Mouse (Mus musculus) lung, embryonic 14.5 days (tissue): ENCODE measurements at regions not wholly inside any gene's neighbourhood (a gene's known extent, or its start where the extent isn't known, plus 50 kb on each side); places are given as distances from the start of the nearest gene placed in this dataset.

Experiments
- ATAC-seq: fragments of 200-750 bp; cut with Nextera tagmentation; 2 replicates; pipeline ENCODE4 v1.8.0; 2017; ENCODE audit warnings: mild to moderate bottlenecking, moderate TSS enrichment, moderate library complexity; ENCODE audit not compliant: insufficient read depth
- DNase-seq: peaks from one replicate; pipeline ENCODE4 v3.0.0-alpha.2; 2015
- H3K27ac ChIP-seq: fragments of 300-500 bp; sonication (generic); 2 replicates; pipeline ENCODE4 v1.5.1; 2014; ENCODE audit warnings: low read depth, mild to moderate bottlenecking, moderate library complexity
- H3K27me3 ChIP-seq: fragments of 300-500 bp; sonication (generic); 2 replicates; pipeline ENCODE4 v1.6.1; 2014; ENCODE audit warnings: low read length, control low read depth; ENCODE audit not compliant: insufficient read depth
- H3K36me3 ChIP-seq: fragments of 300-500 bp; sonication (generic); 2 replicates; pipeline ENCODE4 v1.6.1; 2014; ENCODE audit warnings: control low read depth; ENCODE audit not compliant: insufficient read depth
- H3K4me1 ChIP-seq: fragments of 300-500 bp; sonication (generic); 2 replicates; pipeline ENCODE4 v1.6.1; 2014; ENCODE audit warnings: antibody characterized with exemption, control low read depth; ENCODE audit not compliant: insufficient read depth
- H3K4me2 ChIP-seq: fragments of 300-500 bp; sonication (generic); 2 replicates; pipeline ENCODE4 v1.6.1; 2014; ENCODE audit warnings: mild to moderate bottlenecking
- H3K4me3 ChIP-seq: fragments of 300-500 bp; sonication (generic); 2 replicates; pipeline ENCODE4 v1.5.1; 2014; ENCODE audit warnings: low read depth, low read length
- H3K9ac ChIP-seq: fragments of 300-500 bp; sonication (generic); 2 replicates; pipeline ENCODE4 v1.6.1; 2014
- H3K9me3 ChIP-seq: fragments of 300-500 bp; sonication (generic); 2 replicates; pipeline ENCODE4 v1.6.1; 2016; ENCODE audit warnings: low read depth, low read length, control low read depth
- CTCF ChIP-seq: IDR thresholded peaks from 2 replicates; pipeline ENCODE4 v1.5.1; 2016; ENCODE audit warnings: antibody characterized with exemption, low read depth
- WGBS: fragments of 180-500 bp; shearing (Covaris S2); extraction: QIAGEN DNeasy Blood & Tissue Kit; methylation state at CpG from one replicate; pipeline ENCODE4 v1.1.7; 2014; 5-methylcytosine and 5-hydroxymethylcytosine counted together

DNA sequence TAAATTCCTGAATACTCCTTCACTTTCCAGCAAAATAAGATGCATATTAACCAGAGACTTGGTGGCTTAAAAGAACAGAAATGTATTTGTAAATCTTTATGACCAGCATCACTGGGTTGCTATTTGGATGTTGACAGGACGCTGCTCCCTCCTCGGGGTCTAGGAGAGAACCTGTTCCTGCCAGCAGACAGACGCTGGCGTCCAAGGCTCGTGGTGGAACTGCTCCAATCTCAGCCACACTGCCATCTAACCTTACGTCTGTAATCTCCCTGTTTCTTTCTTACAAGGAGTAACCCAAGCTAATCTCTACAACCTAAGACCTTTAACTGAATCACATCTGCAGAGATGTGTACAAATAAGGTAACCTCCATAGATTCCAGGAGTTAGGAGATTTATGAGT, 70.1 kb upstream of the Acbd6 start:
- no peaks in the 10 kb centered on the region for H3K27me3 ChIP-seq
- H3K27ac ChIP-seq, result no peak overlapping the region
- no peak for TF ChIP-seq CTCF
- DNase-seq, result no peak
- H3K9me3 ChIP-seq, result no peaks in the 10 kb centered on the region
- H3K4me3 ChIP-seq, result no peak overlapping the region
- no peaks in the 10 kb centered on the region for H3K36me3 ChIP-seq
- H3K9ac ChIP-seq, result no peak overlapping the region
- WGBS, result 82% methylated on average over 6 of the region's 6 CpGs
- no peaks in the 10 kb centered on the region for H3K4me1 ChIP-seq
- ATAC-seq, result no peak
- no peak overlapping the region for H3K4me2 ChIP-seq

GRCm38 (mm10) chr1:155488966-155489661, 68.8 kb upstream of the Acbd6 start:
- no peaks in the 10 kb centered on the region; the same call in 1 of the 2 replicates for H3K4me1 ChIP-seq
- 42% methylated on average over 11 of the region's 11 CpGs for WGBS
- no peaks in the 10 kb centered on the region for H3K36me3 ChIP-seq
- peak; percentile 24 for DNase-seq
- no peak overlapping the region for H3K4me3 ChIP-seq
- peak overlapping the region; percentile 27; the same call in 1 of the 2 replicates for H3K4me2 ChIP-seq
- H3K27ac ChIP-seq, result no peak overlapping the region
- no peaks in the 10 kb centered on the region for H3K27me3 ChIP-seq
- TF ChIP-seq CTCF, result no peak
- ATAC-seq, result no peak
- no peak overlapping the region for H3K9ac ChIP-seq
- H3K9me3 ChIP-seq, result no peaks in the 10 kb centered on the region

GRCm38 (mm10) chr1:155490131-155490530, 67.8 kb upstream of the Acbd6 start:
- no peak overlapping the region for H3K9ac ChIP-seq
- no peaks in the 10 kb centered on the region for H3K36me3 ChIP-seq
- H3K27me3 ChIP-seq, result no peaks in the 10 kb centered on the region
- H3K4me3 ChIP-seq, result no peak overlapping the region
- H3K4me2 ChIP-seq, result no peak overlapping the region
- ATAC-seq (no peak), DNase-seq (peak; percentile 12)
- no peak for TF ChIP-seq CTCF
- no peak overlapping the region for H3K27ac ChIP-seq
- no peaks in the 10 kb centered on the region; the same call in 1 of the 2 replicates for H3K4me1 ChIP-seq
- no peaks in the 10 kb centered on the region for H3K9me3 ChIP-seq
- WGBS, result 67% methylated on average over 7 of the region's 7 CpGs

DNA sequence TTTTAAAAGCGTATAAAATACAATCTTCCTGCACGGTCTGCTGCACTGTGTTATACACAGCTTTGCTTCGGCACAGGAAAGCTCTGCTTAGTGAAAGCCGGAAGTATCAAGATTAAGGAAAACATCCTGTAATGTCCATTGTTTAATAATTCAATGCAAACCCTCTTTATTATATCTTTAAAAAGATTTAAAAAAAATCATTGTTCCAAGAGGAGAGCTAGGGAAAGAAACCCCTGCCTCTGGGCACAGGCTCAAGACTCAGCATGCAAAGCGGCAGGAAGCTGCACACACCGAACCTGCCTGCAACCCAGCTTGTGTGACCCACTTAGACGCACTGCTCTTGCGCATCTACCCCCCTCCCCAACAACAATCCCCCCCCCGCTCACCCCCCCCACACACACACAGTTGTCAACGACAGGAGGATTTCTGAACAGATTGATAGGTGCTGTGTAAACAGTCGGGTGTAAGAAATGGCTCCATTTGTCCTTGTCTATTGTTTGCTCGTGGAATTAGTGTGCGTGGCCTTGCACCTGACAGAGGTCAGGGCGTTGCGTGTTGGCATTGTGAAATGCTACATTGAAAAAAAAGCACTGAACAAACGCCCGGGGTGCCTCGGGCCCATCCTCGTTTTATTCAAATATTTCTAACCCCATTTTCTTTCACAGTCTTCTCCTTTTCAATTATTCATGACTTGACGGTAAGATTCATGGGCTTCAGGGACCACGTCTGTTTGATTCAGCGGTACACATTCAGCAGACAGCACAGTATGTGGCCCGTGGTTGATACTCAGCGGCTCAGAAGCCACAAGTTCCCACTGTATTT, 66.5 kb upstream of the Acbd6 start:
- Histone ChIP-seq H3K9me3 (no peaks in the 10 kb centered on the region), H3K9ac (no peak overlapping the region), H3K4me3 (no peak overlapping the region), H3K36me3 (no peaks in the 10 kb centered on the region), H3K4me2 (peak overlapping the region; percentile 39), H3K27ac (peak overlapping the region; percentile 43; the same call in 1 of the 2 replicates), H3K4me1 (no peaks in the 10 kb centered on the region; the same call in 1 of the 2 replicates), H3K27me3 (no peaks in the 10 kb centered on the region)
- TF ChIP-seq CTCF, result no peak
- DNase-seq (peak; percentile 50), ATAC-seq (peak; percentile 76)
- WGBS, result 22% methylated on average over 24 of the region's 24 CpGs

GRCm38 (mm10) chr1:155493333-155493732, 64.6 kb upstream of the Acbd6 start:
- WGBS, result 81% methylated on average over 6 of the region's 6 CpGs
- Histone ChIP-seq H3K27ac (no peak overlapping the region), H3K9ac (no peak overlapping the region), H3K4me1 (no peaks in the 10 kb centered on the region; the same call in 1 of the 2 replicates), H3K4me2 (no peak overlapping the region), H3K4me3 (no peak overlapping the region), H3K27me3 (no peaks in the 10 kb centered on the region), H3K36me3 (no peaks in the 10 kb centered on the region), H3K9me3 (no peaks in the 10 kb centered on the region)
- ATAC-seq, result no peak
- no peak for DNase-seq
- no peak for TF ChIP-seq CTCF

DNA sequence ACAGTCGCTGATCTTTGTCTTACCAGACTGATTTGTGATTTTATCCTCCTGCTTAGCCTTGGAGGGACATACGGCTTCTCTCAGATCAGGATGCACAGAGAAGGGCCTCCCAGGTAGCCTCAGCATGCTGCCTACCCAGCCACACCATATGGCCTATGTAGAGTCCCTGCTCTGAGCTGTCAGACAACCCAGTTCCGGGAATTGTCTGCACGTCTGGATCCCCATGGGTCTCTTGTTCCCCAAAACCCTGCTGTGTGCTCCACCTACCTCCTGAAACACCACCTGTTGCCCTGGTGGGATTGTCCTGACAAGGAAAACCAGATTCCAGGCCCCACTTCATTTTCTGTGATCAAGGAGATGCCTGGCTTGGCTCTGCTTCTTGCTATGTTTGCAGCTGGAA, 64.1 kb upstream of the Acbd6 start:
- no peaks in the 10 kb centered on the region for H3K27me3 ChIP-seq
- H3K9ac ChIP-seq, result no peak overlapping the region
- ATAC-seq (no peak), DNase-seq (no peak)
- no peak overlapping the region for H3K4me3 ChIP-seq
- TF ChIP-seq CTCF, result no peak
- 61% methylated on average over 4 of the region's 4 CpGs for WGBS
- no peaks in the 10 kb centered on the region for H3K9me3 ChIP-seq
- no peak overlapping the region for H3K27ac ChIP-seq
- H3K36me3 ChIP-seq, result no peaks in the 10 kb centered on the region
- H3K4me1 ChIP-seq, result no peaks in the 10 kb centered on the region; the same call in 1 of the 2 replicates
- no peak overlapping the region for H3K4me2 ChIP-seq

GRCm38 (mm10) chr1:155494347-155494746, 63.6 kb upstream of the Acbd6 start:
- no peak overlapping the region for H3K4me2 ChIP-seq
- H3K27ac ChIP-seq, result no peak overlapping the region
- TF ChIP-seq CTCF, result no peak
- H3K27me3 ChIP-seq, result no peaks in the 10 kb centered on the region
- H3K9me3 ChIP-seq, result no peaks in the 10 kb centered on the region
- no peak overlapping the region for H3K4me3 ChIP-seq
- DNase-seq (no peak), ATAC-seq (no peak)
- no peak overlapping the region for H3K9ac ChIP-seq
- 64% methylated on average over 2 of the region's 2 CpGs for WGBS
- H3K4me1 ChIP-seq, result no peaks in the 10 kb centered on the region; the same call in 1 of the 2 replicates
- H3K36me3 ChIP-seq, result no peaks in the 10 kb centered on the region
